ENCODE assay signal across 19 mouse cellular contexts in the genomic region with DNA sequence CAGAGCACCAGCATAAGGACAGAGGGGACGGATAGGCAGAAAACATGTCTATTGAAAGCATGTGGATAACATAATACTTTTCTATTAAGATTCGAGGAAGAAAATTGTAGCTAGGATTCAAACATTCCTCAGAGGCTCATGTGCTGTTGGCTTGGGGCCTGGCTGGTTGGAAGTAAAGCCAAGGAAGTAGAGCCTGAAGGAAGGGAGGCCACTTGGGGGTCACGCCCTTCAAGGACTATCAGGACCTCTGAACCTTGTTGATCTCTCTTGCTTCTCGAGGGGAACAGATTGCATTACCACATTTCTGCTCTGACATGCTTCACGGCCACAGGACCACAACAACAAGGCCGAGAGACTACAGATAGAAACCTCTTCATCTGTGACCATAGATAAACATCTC. TPM values are rescaled to one million over a fixed set of nuclear protein-coding genes. Genes with fewer than 3 reads are reported as not detected.
DNase-seq lines count a peak whose midpoint lies in the region; ATAC-seq and TF ChIP-seq lines count a peak whose summit lies in the region.
"Had no signal": no experiment of that assay in that cellular context is flagged by ENCODE, and none has a peak within 500 bp of the region (broad histone marks: within the 10 kb centered on the region; RNA-seq: fewer than 3 reads in every experiment).

No protein-coding gene starts in this region.

- no peak overlapping the region for H3K27ac ChIP-seq in gastrocnemius, adult 2 months
- no peak overlapping the region for H3K27ac ChIP-seq in layer of hippocampus, adult 2 months
- 0 out of 2 replicates have a peak overlapping the region, but pooled peaks have one; percentile 7 for H3K27ac ChIP-seq in kidney, embryonic 16.5 days (ENCODE audit: low read length)
- no peak overlapping the region for H3K27ac ChIP-seq in left cerebral cortex, adult 2 months
- H3K27ac ChIP-seq: forebrain, embryonic 13.5 days; hindbrain, embryonic 12.5 days had no signal

- intact Hi-C loops in gastrocnemius, adult 2 months (cut with DNase I): no loop called here
- intact Hi-C loops in left cerebral cortex, adult 2 months (cut with DNase I): no loop called here

- no peaks in the 10 kb centered on the region for H3K9me3 ChIP-seq in kidney, embryonic 16.5 days (ENCODE audit: low read length)
- H3K9me3 ChIP-seq: forebrain, embryonic 13.5 days; hindbrain, embryonic 12.5 days had no signal

- no peaks in the 10 kb centered on the region for H3K36me3 ChIP-seq in kidney, embryonic 16.5 days (ENCODE audit: insufficient read depth, low read length)
- H3K36me3 ChIP-seq: hindbrain, embryonic 12.5 days had no signal

- 67% methylated on average over 6 of the region's 6 CpGs for WGBS in kidney, embryonic 16.5 days

- no peak overlapping the region for H3K4me2 ChIP-seq in kidney, embryonic 16.5 days (replicated peaks; ENCODE audit: low read depth, low read length)
- H3K4me2 ChIP-seq: forebrain, embryonic 13.5 days; hindbrain, embryonic 12.5 days had no signal

- H3K9ac ChIP-seq in kidney, embryonic 16.5 days (replicated peaks; ENCODE audit: low read length): no peak overlapping the region
- H3K9ac ChIP-seq: forebrain, embryonic 13.5 days; hindbrain, embryonic 12.5 days had no signal

- H3K4me1 ChIP-seq in kidney, embryonic 16.5 days (ENCODE audit: insufficient read depth, low read length): peaks cover 20% of the 10 kb centered on the region
- H3K4me1 ChIP-seq: forebrain, embryonic 13.5 days; hindbrain, embryonic 12.5 days had no signal

- TF ChIP-seq CTCF in gastrocnemius, adult 2 months (IDR thresholded peaks at IDR 0.05): no peak
- TF ChIP-seq CTCF in layer of hippocampus, adult 2 months (conservative IDR thresholded peaks at IDR 0.05): no peak
- TF ChIP-seq CTCF in left cerebral cortex, adult 2 months (IDR thresholded peaks at IDR 0.05): no peak

- H3K27me3 ChIP-seq in kidney, embryonic 16.5 days (ENCODE audit: insufficient read depth, low read length): no peaks in the 10 kb centered on the region
- H3K27me3 ChIP-seq: forebrain, embryonic 13.5 days had no signal

- no peak for ATAC-seq in kidney, embryonic 16.5 days (ENCODE audit: low FRiP score, low TSS enrichment)
- ATAC-seq: forebrain, embryonic 13.5 days; hindbrain, embryonic 16.5 days had no signal

- no peak overlapping the region for H3K4me3 ChIP-seq in gastrocnemius, adult 2 months
- H3K4me3 ChIP-seq in layer of hippocampus, adult 2 months: no peak overlapping the region
- no peak overlapping the region for H3K4me3 ChIP-seq in kidney, embryonic 16.5 days (ENCODE audit: low read length)
- H3K4me3 ChIP-seq in left cerebral cortex, adult 2 months: no peak overlapping the region
- H3K4me3 ChIP-seq: forebrain, embryonic 13.5 days; hindbrain, embryonic 12.5 days had no signal

- peak; percentile 42 for DNase-seq in gastrocnemius, adult 2 months
- DNase-seq in gastrocnemius, postnatal 10 days: no peak
- DNase-seq in layer of hippocampus, adult 9-11 months: peak; percentile 0
- no peak for DNase-seq in layer of hippocampus, adult 2 months (ENCODE audit: low spot score in 2 of 2)
- DNase-seq in kidney, postnatal 36 days: peak; percentile 56 to 64
- no peak for DNase-seq in spleen, postnatal 14 days (ENCODE audit: low spot score in 2 of 2)
- DNase-seq in left cerebral cortex, adult 2 months (ENCODE audit: extremely low spot score in 1 of 2, low spot score in 2 of 2): no peak
- DNase-seq: adrenal gland, postnatal 14 days; cerebellum, adult 18-20 months; cerebellum, adult 9-11 months; cerebellum, postnatal 36 days; gastrocnemius, postnatal 25 days; heart, postnatal 10 days; heart, postnatal 4 days had no signal

RNA-seq across cellular contexts. Expression of a gene that starts 7.7 kb away (rescaled TPM):
- total RNA-seq in gastrocnemius, adult 2 months (2021): 10 to 100 TPM; 18.1 to 22.5 TPM
- 10 to 100 TPM; 12.2 to 14.2 TPM for total RNA-seq in gastrocnemius, postnatal 10 days (2021)
- 10 to 100 TPM; 86.9 to 91.5 TPM for total RNA-seq in layer of hippocampus, adult 2 months (2021)
- polyA plus RNA-seq in kidney, embryonic 16.5 days (2015; fragmentation: Nextera tagmentation; extraction: Ambion mirVana): 13.1 and 15.2 TPM in 2 replicates
- total RNA-seq in left cerebral cortex, adult 2 months (2021): 100 to 1,000 TPM; 102 to 110 TPM

RNA-seq across cellular contexts. Expression of a gene that starts 42.0 kb away (rescaled TPM):
- under 1 TPM; 0.31 to 0.53 TPM for total RNA-seq in gastrocnemius, adult 2 months (2021)
- 1 to 10 TPM; 1.1 to 1.4 TPM for total RNA-seq in gastrocnemius, postnatal 10 days (2021)
- total RNA-seq in layer of hippocampus, adult 2 months (2021): under 1 TPM; 0.15 to 0.39 TPM
- polyA plus RNA-seq in kidney, embryonic 16.5 days (2015; fragmentation: Nextera tagmentation; extraction: Ambion mirVana): 0.32 and 0.37 TPM in 2 replicates
- total RNA-seq in left cerebral cortex, adult 2 months (2021): under 1 TPM; 0.27 to 0.65 TPM
- polyA plus RNA-seq: heart, embryonic 14.5 days had no signal

RNA-seq across cellular contexts. Expression of a gene that starts 53.2 kb away (rescaled TPM):
- total RNA-seq in gastrocnemius, adult 2 months (2021): under 1 TPM in 1 of 2 experiments, not detected in 1; 0.28 TPM
- 1 to 10 TPM in 1 of 2 experiments, under 1 TPM in 1; 0.63 to 1.1 TPM for total RNA-seq in gastrocnemius, postnatal 10 days (2021)
- 1 to 10 TPM; 1.4 to 2.0 TPM for total RNA-seq in layer of hippocampus, adult 2 months (2021)
- 1.9 TPM in 2 replicates for polyA plus RNA-seq in kidney, embryonic 16.5 days (2015; fragmentation: Nextera tagmentation; extraction: Ambion mirVana)
- 1 to 10 TPM in 1 of 2 experiments, under 1 TPM in 1; 0.98 to 1.6 TPM for total RNA-seq in left cerebral cortex, adult 2 months (2021)

Comparison
In these comparisons a context has a peak if more than half of its experiments do, and no peak if none do; other contexts are left out.
1. DNase-seq: peak in gastrocnemius, adult 2 months (single experiment), layer of hippocampus, adult 9-11 months (single experiment) and kidney, postnatal 36 days (2 of 2); none in gastrocnemius, postnatal 10 days (single experiment), layer of hippocampus, adult 2 months (0 of 2), spleen, postnatal 14 days (0 of 2) and left cerebral cortex, adult 2 months (0 of 2).